Mouse (Mus musculus): Measurements from ENCODE around the gene Ric3.

The Ric3 gene

GRCm38 (mm10) chr7:109000315-109000954 is 82.7 kb downstream of the Ric3 start:
- peak; percentile 28 for DNase-seq

GRCm38 (mm10) chr7:108996156-108996555 is 87.0 kb downstream of the Ric3 start:
- DNase-seq: no peak

GRCm38 (mm10) chr7:108993881-108994291 is 89.2 kb downstream of the Ric3 start:
- no peak for DNase-seq

- peak; percentile 73 for DNase-seq
Measured at GRCm38 (mm10) chr7:108993230-108993629, 89.9 kb downstream of the Ric3 start.

GRCm38 (mm10) chr7:108991207-108991606 is 91.9 kb downstream of the Ric3 start:
- DNase-seq: no peak

GRCm38 (mm10) chr7:108985934-108986708 is 97.0 kb downstream of the Ric3 start:
- no peak for DNase-seq

Measured in lung, postnatal 14 days (tissue).